Mouse (Mus musculus) lung, embryonic 14.5 days (tissue): ENCODE data around the gene Rad50. TPM values are rescaled to one million over a fixed set of nuclear protein-coding genes. Genes with fewer than 3 reads are reported as not detected.

Experiments used
- ATAC-seq: fragments of 200-750 bp; cut with Nextera tagmentation; 2 replicates; pipeline ENCODE4 v1.8.0; 2017; ENCODE audit warnings: mild to moderate bottlenecking, moderate TSS enrichment, moderate library complexity; ENCODE audit not compliant: insufficient read depth
- DNase-seq: peaks from one replicate; pipeline ENCODE4 v3.0.0-alpha.2; 2015
- H3K27ac ChIP-seq: fragments of 300-500 bp; sonication (generic); 2 replicates; pipeline ENCODE4 v1.5.1; 2014; ENCODE audit warnings: low read depth, mild to moderate bottlenecking, moderate library complexity
- H3K27me3 ChIP-seq: fragments of 300-500 bp; sonication (generic); 2 replicates; pipeline ENCODE4 v1.6.1; 2014; ENCODE audit warnings: low read length, control low read depth; ENCODE audit not compliant: insufficient read depth
- H3K36me3 ChIP-seq: fragments of 300-500 bp; sonication (generic); 2 replicates; pipeline ENCODE4 v1.6.1; 2014; ENCODE audit warnings: control low read depth; ENCODE audit not compliant: insufficient read depth
- H3K4me1 ChIP-seq: fragments of 300-500 bp; sonication (generic); 2 replicates; pipeline ENCODE4 v1.6.1; 2014; ENCODE audit warnings: antibody characterized with exemption, control low read depth; ENCODE audit not compliant: insufficient read depth
- H3K4me2 ChIP-seq: fragments of 300-500 bp; sonication (generic); 2 replicates; pipeline ENCODE4 v1.6.1; 2014; ENCODE audit warnings: mild to moderate bottlenecking
- H3K4me3 ChIP-seq: fragments of 300-500 bp; sonication (generic); 2 replicates; pipeline ENCODE4 v1.5.1; 2014; ENCODE audit warnings: low read depth, low read length
- H3K9ac ChIP-seq: fragments of 300-500 bp; sonication (generic); 2 replicates; pipeline ENCODE4 v1.6.1; 2014
- H3K9me3 ChIP-seq: fragments of 300-500 bp; sonication (generic); 2 replicates; pipeline ENCODE4 v1.6.1; 2016; ENCODE audit warnings: low read depth, low read length, control low read depth
- CTCF ChIP-seq: IDR thresholded peaks from 2 replicates; pipeline ENCODE4 v1.5.1; 2016; ENCODE audit warnings: antibody characterized with exemption, low read depth
- WGBS: fragments of 180-500 bp; shearing (Covaris S2); extraction: QIAGEN DNeasy Blood & Tissue Kit; methylation state at CpG from one replicate; pipeline ENCODE4 v1.1.7; 2014; 5-methylcytosine and 5-hydroxymethylcytosine counted together
- polyA plus RNA-seq: library from polyadenylated mRNA; unstranded; fragments of >200 nt; fragmentation: Nextera tagmentation; extraction: Ambion mirVana; gene quantifications from 2 replicates; pipeline ENCODE4 v1.2.1, GENCODE M21; 2014

Gene Rad50
- 29.3 and 32.3 TPM in 2 replicates for polyA plus RNA-seq

DNA sequence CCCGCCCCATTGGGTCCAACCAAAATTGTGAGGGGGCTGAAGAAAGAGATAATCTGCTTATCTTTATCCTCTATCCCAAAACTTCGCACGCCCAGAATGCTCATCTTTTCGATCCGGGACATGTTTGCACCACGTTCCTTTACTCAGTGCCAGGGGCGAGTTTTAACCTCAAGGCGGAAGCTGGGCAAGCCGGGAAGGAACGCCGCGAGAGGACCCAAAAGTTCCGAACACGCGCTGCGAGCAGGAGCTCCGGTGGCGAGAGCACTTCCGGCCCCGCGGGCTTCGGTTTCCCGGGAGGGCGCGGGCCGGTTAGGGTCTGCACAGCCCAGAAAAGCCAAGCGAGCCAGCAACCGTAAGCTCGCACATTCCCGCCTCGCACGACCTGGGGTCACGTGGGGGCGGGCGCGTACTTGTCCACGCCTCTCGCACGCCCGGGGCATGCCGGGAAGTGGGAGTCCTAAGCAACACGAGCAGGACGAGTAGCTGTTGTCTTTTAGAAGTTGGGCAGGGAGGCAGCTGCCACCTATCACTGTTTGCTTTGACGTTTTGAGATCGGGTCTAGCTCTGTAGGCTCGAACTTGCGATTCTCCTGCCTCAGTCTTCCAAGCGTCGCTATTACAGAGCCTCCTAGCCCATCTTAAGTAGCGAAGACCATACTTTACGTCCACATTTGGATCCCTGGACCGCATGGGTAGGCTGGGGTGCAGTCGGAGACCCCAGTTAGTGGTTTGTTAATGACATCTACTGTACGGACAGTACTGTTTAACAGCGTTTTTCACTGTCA, at the start of gene Rad50:
TSS of gene Rad50 (minus strand) at position 386 of the 784 bp plus-strand sequence.
- 4% methylated on average over 55 of the region's 55 CpGs for WGBS
- Histone ChIP-seq H3K9me3 (no peaks in the 10 kb centered on the region), H3K9ac (peak within 1 kb of the TSS; percentile 85), H3K27me3 (no peaks in the 10 kb centered on the region), H3K4me1 (no peaks in the 10 kb centered on the region; the same call in 1 of the 2 replicates), H3K4me3 (peak within 1 kb of the TSS; percentile 77), H3K4me2 (peak within 1 kb of the TSS; percentile 89), H3K36me3 (peaks cover 9% of the 10 kb centered on the region; the same call in 1 of the 2 replicates), H3K27ac (peak within 1 kb of the TSS; percentile 94)
- ATAC-seq (peak; percentile 97), DNase-seq (peak; percentile 95)
- no peak; the same call in 1 of the 2 replicates for TF ChIP-seq CTCF

DNA sequence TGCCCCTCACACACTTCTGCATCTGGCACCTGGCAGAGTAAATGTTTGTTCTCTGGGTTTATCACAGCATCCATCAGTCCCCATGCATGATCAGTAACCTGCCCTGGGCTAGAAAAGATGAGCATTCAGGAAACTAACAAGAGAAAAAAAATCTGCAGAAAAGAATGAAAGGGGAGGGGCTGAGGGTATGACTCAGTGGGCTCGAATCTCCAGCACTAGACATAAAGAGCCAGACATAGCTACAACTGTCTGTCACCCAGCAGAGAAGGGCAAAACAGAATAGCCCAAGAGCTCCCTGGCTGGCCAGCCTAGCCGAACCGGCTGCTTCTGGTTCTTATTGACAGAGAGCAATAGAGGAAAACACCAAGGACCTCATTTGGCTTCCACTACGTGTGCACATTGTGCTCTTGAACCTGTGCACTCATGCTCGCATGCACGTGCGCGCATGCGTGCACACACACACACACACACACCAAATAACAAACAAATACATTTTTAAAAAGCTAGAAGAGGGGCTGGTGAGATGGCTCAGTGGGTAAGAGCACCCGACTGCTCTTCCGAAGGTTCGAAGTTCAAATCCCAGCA, 48.0 kb upstream of the Rad50 start:
- H3K9ac ChIP-seq: no peak overlapping the region
- no peak overlapping the region for H3K4me2 ChIP-seq
- H3K4me3 ChIP-seq: no peak overlapping the region
- no peaks in the 10 kb centered on the region for H3K27me3 ChIP-seq
- no peaks in the 10 kb centered on the region for H3K36me3 ChIP-seq
- DNase-seq (no peak), ATAC-seq (no peak)
- H3K27ac ChIP-seq: no peak overlapping the region
- TF ChIP-seq CTCF: no peak
- H3K4me1 ChIP-seq: peaks cover 13% of the 10 kb centered on the region; the same call in 1 of the 2 replicates
- 77% methylated on average over 12 of the region's 12 CpGs for WGBS
- no peaks in the 10 kb centered on the region for H3K9me3 ChIP-seq

DNA sequence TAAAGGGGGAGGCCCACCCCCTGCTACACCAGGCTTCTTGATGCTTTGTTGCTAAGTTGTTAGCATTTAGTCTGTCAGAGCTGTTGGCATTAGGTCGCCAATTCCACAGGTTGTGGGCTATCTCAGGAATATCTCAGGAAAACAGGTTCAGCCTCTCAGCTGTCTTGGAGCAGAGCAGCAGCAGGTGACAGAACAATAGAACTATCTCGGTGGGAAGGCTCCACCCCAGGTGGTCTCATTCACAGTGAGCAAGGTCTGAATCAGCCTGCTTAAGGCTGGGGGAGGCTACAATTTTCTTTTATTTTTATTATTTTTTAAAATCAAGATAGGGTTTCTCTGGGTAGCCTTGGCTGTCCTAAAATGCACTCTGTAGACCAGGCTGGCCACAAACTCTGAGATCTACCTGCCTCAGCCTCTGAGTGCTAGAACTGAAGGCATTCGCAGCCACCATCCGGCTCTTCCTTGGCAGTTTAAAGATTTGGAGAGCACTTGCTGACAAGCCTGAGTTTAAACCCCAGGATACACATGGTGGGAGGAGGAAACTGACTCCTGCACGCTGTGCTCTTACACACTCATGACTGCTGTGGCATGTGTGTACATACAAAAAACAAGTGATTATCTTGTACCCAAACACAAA, 42.7 kb upstream of the Rad50 start:
- H3K36me3 ChIP-seq: no peaks in the 10 kb centered on the region
- no peaks in the 10 kb centered on the region for H3K27me3 ChIP-seq
- H3K9me3 ChIP-seq: no peaks in the 10 kb centered on the region
- no peak overlapping the region for H3K9ac ChIP-seq
- DNase-seq (no peak), ATAC-seq (no peak)
- no peak overlapping the region for H3K4me2 ChIP-seq
- no peak overlapping the region for H3K4me3 ChIP-seq
- H3K4me1 ChIP-seq: no peaks in the 10 kb centered on the region
- no peak for TF ChIP-seq CTCF
- 51% methylated on average over 5 of the region's 5 CpGs for WGBS
- no peak overlapping the region for H3K27ac ChIP-seq

DNA sequence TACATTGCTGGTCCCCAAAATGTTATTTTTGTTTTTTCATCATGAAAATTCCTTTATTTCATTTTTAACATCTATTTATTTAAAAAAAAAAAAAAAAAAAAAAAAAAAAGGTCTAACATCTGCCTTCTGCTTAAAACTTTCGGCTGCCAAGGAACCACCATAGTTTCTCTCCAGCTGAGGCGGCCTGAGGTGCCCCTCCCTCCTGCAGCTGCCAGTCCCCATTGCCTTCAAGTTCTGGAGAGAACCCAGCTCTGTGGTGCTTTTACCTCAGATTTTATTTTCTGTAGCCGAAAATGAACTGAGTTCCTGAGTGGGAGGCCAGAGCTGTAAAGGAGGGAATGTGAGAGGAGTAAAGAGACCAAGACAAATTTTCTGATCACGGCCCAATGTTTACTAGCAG, 42.2 kb upstream of the Rad50 start:
- ATAC-seq: no peak
- Histone ChIP-seq H3K27me3 (no peaks in the 10 kb centered on the region), H3K4me2 (no peak overlapping the region), H3K4me3 (no peak overlapping the region), H3K36me3 (no peaks in the 10 kb centered on the region), H3K27ac (no peak overlapping the region), H3K9ac (no peak overlapping the region), H3K4me1 (no peaks in the 10 kb centered on the region), H3K9me3 (no peaks in the 10 kb centered on the region)
- no peak for DNase-seq
- 53% methylated on average over 4 of the region's 4 CpGs for WGBS
- no peak for TF ChIP-seq CTCF

DNA sequence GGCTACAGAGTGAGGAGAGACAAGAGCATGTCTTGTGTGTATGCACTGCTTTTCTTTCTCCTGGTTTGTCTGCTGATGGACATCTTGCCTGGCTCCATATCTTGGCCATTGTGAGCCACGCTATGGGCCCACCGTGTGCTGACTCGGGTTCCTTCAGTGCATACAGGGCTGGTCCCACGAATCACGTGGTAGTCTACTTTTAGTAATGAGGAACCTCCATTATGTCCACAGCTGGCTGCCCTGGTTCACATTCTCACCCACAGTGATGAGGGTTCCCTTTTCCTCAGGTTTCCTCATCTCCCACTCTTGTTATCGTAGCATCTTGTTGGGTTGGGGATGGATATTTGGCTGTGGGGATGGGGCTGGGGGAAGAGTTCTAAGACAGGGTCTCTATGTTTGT, 41.5 kb upstream of the Rad50 start:
- H3K9me3 ChIP-seq: no peaks in the 10 kb centered on the region
- no peaks in the 10 kb centered on the region for H3K36me3 ChIP-seq
- no peak for TF ChIP-seq CTCF
- H3K4me1 ChIP-seq: no peaks in the 10 kb centered on the region
- H3K4me3 ChIP-seq: no peak overlapping the region
- H3K27ac ChIP-seq: no peak overlapping the region
- no peak overlapping the region for H3K4me2 ChIP-seq
- ATAC-seq (no peak), DNase-seq (no peak)
- H3K9ac ChIP-seq: no peak overlapping the region
- 88% methylated on average over 6 of the region's 6 CpGs for WGBS
- H3K27me3 ChIP-seq: no peaks in the 10 kb centered on the region

- H3K36me3 ChIP-seq: no peaks in the 10 kb centered on the region
- H3K4me3 ChIP-seq: no peak overlapping the region
- no peaks in the 10 kb centered on the region for H3K4me1 ChIP-seq
- H3K4me2 ChIP-seq: no peak overlapping the region
- TF ChIP-seq CTCF: no peak
- no peaks in the 10 kb centered on the region for H3K9me3 ChIP-seq
- DNase-seq (no peak), ATAC-seq (no peak)
- H3K27me3 ChIP-seq: no peaks in the 10 kb centered on the region
- H3K9ac ChIP-seq: no peak overlapping the region
- no peak overlapping the region for H3K27ac ChIP-seq
- WGBS: 86% methylated on average over 9 of the region's 9 CpGs
Observed at GRCm38 (mm10) chr11:53747985-53748384, 40.9 kb upstream of the Rad50 start.

DNA sequence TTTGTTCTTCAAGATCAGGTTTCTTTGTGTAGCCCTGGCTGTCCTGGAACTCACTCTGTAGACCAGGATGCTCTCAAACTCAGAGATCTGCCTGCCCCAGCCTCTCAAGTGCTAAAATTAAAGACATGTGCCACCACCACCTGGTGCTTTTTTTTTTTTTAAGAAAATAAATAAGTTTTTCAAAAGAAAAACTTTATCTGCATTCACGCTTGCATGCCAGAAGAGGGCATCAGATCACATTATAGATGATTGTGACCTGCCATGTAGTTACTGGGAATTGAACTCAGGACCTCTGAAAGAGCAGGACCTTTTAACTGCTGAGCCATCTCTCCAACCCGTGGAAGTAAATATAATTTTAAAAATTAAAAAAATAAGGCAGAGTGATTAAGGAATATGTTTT, 38.1 kb upstream of the Rad50 start:
- H3K4me3 ChIP-seq: no peak overlapping the region

More for the DNA sequence above, 38.1 kb upstream of the Rad50 start:
- whole genome bisulfite sequencing: 80% methylated on average over 2 of the region's 2 CpGs
- Histone ChIP-seq H3K9ac (no peak overlapping the region), H3K4me2 (no peak overlapping the region), H3K27me3 (no peaks in the 10 kb centered on the region), H3K9me3 (no peaks in the 10 kb centered on the region), H3K4me1 (no peaks in the 10 kb centered on the region), H3K36me3 (no peaks in the 10 kb centered on the region), H3K27ac (no peak overlapping the region)
- no peak for TF ChIP-seq CTCF
- no peak for DNase-seq
- ATAC-seq: no peak
